Mouse (Mus musculus) left cerebral cortex, postnatal 36 days (tissue): ENCODE measurements at regions not wholly inside any gene's neighbourhood (a gene's known extent, or its start where the extent isn't known, plus 50 kb on each side); places are given as distances from the start of the nearest gene placed in this dataset.

ENCODE experiments used
- DNase-seq, 2 experiments: peaks; one replicate each; pipeline ENCODE4 v3.0.0; 2021 to 2022; ENCODE audit warnings: low spot score in 2 of 2, mixed read lengths in 1 of 2
- intact Hi-C: fragments of 180-260 bp; cut with DNase I; formaldehyde crosslinking; loops from one replicate; pipeline ENCODE4 v1.15.1; 2025

- intact Hi-C loops, result no loop called here
- no peak for DNase-seq
Measured at GRCm38 (mm10) chr11:105538421-105539210, 51.2 kb upstream of the Tanc2 start.

GRCm38 (mm10) chr11:105532616-105533015 is 57.2 kb upstream of the Tanc2 start:
- intact Hi-C loops, result no loop called here
- no peak for DNase-seq

- no peak for DNase-seq
- intact Hi-C loops, result no loop called here
Measured at GRCm38 (mm10) chr11:105530711-105531157, 59.1 kb upstream of the Tanc2 start.

- DNase-seq, result no peak
Measured at GRCm38 (mm10) chr11:105526066-105526465, 63.7 kb upstream of the Tanc2 start.

GRCm38 (mm10) chr11:105525608-105526007 is 64.2 kb upstream of the Tanc2 start:
- intact Hi-C loops, result no loop called here

More at GRCm38 (mm10) chr11:105526066-105526465, 63.7 kb upstream of the Tanc2 start:
- intact Hi-C loops, result no loop called here

GRCm38 (mm10) chr11:105524400-105524799 is 65.4 kb upstream of the Tanc2 start:
- no peak for DNase-seq
- intact Hi-C loops, result no loop called here

More at GRCm38 (mm10) chr11:105525608-105526007, 64.2 kb upstream of the Tanc2 start:
- DNase-seq, result peak; percentile 22 to 32

- intact Hi-C loops, result no loop called here
- DNase-seq, result no peak
Measured at GRCm38 (mm10) chr11:105523765-105524164, 66.0 kb upstream of the Tanc2 start.

- intact Hi-C loops, result no loop called here
- DNase-seq, result no peak
Measured at GRCm38 (mm10) chr11:105520398-105520797, 63.9 kb upstream of the March10 start.

- intact Hi-C loops, result no loop called here
- DNase-seq, result no peak
Measured at GRCm38 (mm10) chr11:105513275-105513674, 56.7 kb upstream of the March10 start.

GRCm38 (mm10) chr11:105510626-105511025 is 54.1 kb upstream of the March10 start:
- no peak for DNase-seq
- intact Hi-C loops, result no loop called here

- intact Hi-C loops, result no loop called here
- no peak for DNase-seq
Measured at GRCm38 (mm10) chr11:105510056-105510455, 53.5 kb upstream of the March10 start.

GRCm38 (mm10) chr11:105508660-105509038 is 52.1 kb upstream of the March10 start:
- DNase-seq, result no peak
- intact Hi-C loops, result loop anchor here (5.0 kb wide), 1 partner anchor 84 kb away; no protein-coding TSS in a partner anchor

GRCm38 (mm10) chr11:105507972-105508659 is 51.6 kb upstream of the March10 start:
- intact Hi-C loops, result loop anchor here (5.0 kb wide), 1 partner anchor 84 kb away; no protein-coding TSS in a partner anchor
- DNase-seq, result peak; percentile 45 to 52

GRCm38 (mm10) chr11:105507332-105507971 is 50.9 kb upstream of the March10 start:
- no peak for DNase-seq
- intact Hi-C loops, result loop anchor here (5.0 kb wide), 1 partner anchor 85 kb away; no protein-coding TSS in a partner anchor
